Mouse (Mus musculus) megakaryocyte, embryonic 14.5 days (primary cell): Measurements from ENCODE around the gene Fras1.

ENCODE experiments used
- FLI1 ChIP-seq: IDR thresholded peaks from 2 replicates; pipeline ENCODE4 v1.6.1; 2012; ENCODE audit warnings: low read length, inconsistent platforms, mixed read lengths
- GATA1 ChIP-seq: IDR thresholded peaks from 3 replicates; pipeline ENCODE4 v1.6.1; 2012; ENCODE audit warnings: mixed read lengths, low read length, inconsistent platforms, borderline replicate concordance

DNA sequence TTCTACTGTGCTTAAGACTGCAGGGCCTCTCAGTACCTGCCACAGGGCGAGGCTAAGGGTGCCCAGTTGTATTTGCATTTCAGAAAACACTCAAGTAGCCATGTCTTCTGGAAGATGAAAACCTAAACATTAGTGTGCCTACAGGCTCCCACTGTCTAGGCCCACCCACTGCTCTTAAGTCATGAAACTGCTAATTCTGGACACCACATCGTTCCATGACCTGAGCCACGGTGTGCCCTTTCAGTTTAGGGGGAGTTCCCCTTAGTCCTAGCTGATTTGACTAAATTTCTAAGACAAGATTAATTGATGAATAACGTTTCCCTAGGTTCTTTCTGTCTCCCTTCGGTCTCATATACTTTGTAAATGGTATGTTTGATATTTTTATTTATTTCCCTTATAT, 222.0 kb downstream of the Fras1 start:
- TF ChIP-seq GATA1 = no peak
- no peak for TF ChIP-seq FLI1
